Mouse (Mus musculus) brown adipose tissue, adult 24 weeks (tissue): ENCODE results near the gene Por. TPM values are rescaled to one million over a fixed set of nuclear protein-coding genes. Genes with fewer than 3 reads are reported as not detected.

Experiments used
- H3K27ac ChIP-seq: fragments of 200-500 bp; replicated peaks from 2 replicates; pipeline ENCODE4 v1.5.1; 2012; ENCODE audit warnings: low read depth, mild to moderate bottlenecking, low read length
- H3K4me1 ChIP-seq: fragments of 200-500 bp; 2 replicates; pipeline ENCODE4 v1.6.1; 2012; ENCODE audit warnings: low read length, mixed read lengths; ENCODE audit not compliant: control insufficient read depth, insufficient read depth, insufficient read length
- H3K4me3 ChIP-seq: fragments of 200-500 bp; 2 replicates; pipeline ENCODE4 v1.5.1; 2012; ENCODE audit warnings: low read depth, mild to moderate bottlenecking, low read length, moderate library complexity; ENCODE audit not compliant: insufficient read depth
- polyA plus RNA-seq: library from polyadenylated mRNA; stranded (reverse); fragments of >200 nt; gene quantifications from 2 replicates; pipeline ENCODE4 v1.2.4, GENCODE M21; 2012; ENCODE audit not compliant: missing spikeins, insufficient read depth, insufficient read length

The Por gene
- 138 and 156 TPM in 2 replicates for polyA plus RNA-seq

GRCm38 (mm10) chr5:135669741-135670275 is at the start of gene Por:
TSS of gene Por (plus strand) at chr5:135670033.
- Histone ChIP-seq H3K4me3 (no peak within 1 kb of the TSS), H3K4me1 (peaks cover 6% of the 10 kb centered on the region), H3K27ac (no peak within 1 kb of the TSS)

- no peak overlapping the region for H3K4me3 ChIP-seq
- H3K4me1 ChIP-seq, result no peaks in the 10 kb centered on the region
- H3K27ac ChIP-seq, result no peak overlapping the region
Observed at GRCm38 (mm10) chr5:135620526-135620925, 49.3 kb upstream of the Por start.

- no peaks in the 10 kb centered on the region for H3K4me1 ChIP-seq
- no peak overlapping the region for H3K4me3 ChIP-seq
- no peak overlapping the region for H3K27ac ChIP-seq
Observed at GRCm38 (mm10) chr5:135621725-135622124, 48.1 kb upstream of the Por start.

DNA sequence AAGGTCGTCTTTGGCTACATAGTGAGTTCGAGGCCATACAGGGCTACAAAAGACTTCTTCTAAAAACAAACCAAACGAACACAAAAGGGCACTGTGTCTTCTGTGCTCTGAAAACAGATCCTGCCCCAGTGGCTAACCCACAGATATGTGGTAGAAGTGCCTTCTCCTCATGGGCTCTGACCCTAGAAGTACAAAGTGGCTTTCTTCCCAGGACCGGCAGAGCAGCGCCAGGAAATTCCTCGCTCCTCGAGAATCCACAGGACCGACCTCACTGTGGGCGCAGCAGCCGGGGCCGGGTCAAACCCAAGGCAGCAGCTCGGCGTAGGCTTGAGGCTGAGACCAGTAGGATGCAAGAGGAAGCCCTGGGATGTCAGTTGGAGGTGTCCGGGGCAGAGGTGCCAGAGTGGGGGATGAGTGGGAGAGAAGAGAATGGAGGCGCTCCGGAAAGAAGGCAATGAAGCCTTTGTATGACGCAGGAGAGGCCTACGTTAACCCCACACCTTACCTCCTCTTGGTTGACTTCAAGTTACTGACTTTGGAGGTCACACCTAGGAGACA is 46.7 kb upstream of the Por start:
- Histone ChIP-seq H3K4me1 (no peaks in the 10 kb centered on the region), H3K27ac (no peak overlapping the region), H3K4me3 (no peak overlapping the region)

DNA sequence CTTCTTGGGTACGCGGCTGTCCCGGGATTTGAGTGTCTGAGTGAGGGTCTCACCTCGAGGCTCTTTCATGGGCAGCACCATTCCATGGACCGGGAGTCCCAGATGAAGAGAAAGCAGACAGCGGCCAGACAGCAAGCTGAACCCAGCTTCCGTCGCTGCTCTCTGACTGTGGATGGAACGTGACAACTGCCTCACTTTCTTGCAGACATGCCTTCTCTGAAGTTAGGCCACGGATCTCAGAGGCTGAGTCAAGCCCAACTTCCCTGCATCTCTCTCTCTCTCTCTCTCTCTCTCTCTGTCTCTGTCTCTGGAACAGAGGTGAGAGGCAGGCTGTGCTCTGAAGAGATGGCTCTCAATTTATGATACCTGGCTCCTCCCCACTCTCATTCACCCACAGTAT is 40.9 kb upstream of the Por start:
- Histone ChIP-seq H3K4me3 (no peak overlapping the region), H3K27ac (peak overlapping the region; percentile 10; the same call in 1 of the 2 replicates), H3K4me1 (no peaks in the 10 kb centered on the region)

- Histone ChIP-seq H3K4me1 (no peaks in the 10 kb centered on the region), H3K4me3 (no peak overlapping the region), H3K27ac (no peak overlapping the region)
Observed at GRCm38 (mm10) chr5:135629401-135629800, 40.4 kb upstream of the Por start.

DNA sequence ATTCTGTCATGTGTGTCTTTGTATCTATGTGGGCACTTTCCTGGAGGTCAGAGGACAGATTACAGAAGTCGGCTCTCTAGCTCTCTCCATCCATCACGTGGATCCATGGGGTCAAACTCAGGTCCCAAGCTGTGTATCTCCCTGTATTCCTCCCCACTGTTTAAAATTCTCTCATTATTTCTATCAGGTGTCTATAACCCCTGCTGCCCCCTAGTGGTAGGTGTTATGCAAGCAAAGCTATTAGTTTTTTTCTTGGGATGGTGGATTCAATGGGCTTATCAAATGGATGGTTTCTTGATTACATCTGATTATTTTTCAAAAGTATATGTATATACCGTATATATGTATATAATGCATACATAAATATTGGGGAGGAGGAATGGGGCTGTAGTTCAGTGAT is 39.2 kb upstream of the Por start:
- no peak overlapping the region for H3K27ac ChIP-seq
- no peak overlapping the region for H3K4me3 ChIP-seq
- H3K4me1 ChIP-seq, result no peaks in the 10 kb centered on the region

DNA sequence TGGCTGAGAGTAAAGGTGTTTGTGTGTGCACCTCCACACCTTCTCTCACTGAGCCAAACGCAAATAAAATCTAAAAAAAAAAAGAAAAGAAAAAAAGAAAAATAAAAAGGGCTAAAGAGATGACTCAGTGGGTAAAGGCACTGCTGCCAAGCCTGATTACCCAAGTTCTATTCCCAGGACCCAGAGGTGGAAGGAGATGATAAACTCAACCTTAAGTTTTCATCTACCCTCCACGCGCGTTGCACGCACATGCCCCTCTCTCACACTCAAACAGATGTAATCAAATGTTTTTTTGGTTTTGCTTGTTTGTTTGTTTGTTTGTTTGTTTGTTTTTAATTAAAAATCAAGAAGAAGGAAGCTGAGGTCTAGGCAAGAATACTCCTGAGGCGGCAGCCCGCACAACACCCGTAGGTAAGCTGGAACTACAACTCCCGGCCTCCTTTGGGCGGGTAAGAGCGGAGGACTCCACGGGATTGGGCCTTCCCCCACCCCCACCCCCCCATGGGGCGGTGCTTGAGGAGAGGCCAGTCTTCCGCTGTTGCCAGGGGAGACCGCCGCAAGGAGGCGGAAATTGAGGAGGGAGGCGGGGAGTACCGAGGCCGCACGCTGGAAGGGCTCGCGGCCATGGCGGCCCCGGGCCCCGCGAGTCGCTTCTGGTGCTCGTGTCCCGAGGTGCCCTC is 37.6 kb upstream of the Por start, which contains the start of gene Rhbdd2:
Rhbdd2 (plus strand) TSS at position 502 of the 680 bp plus-strand sequence.
- no peaks in the 10 kb centered on the region for H3K4me1 ChIP-seq
- H3K27ac ChIP-seq, result peak within 1 kb of the TSS; percentile 74
- H3K4me3 ChIP-seq, result peak within 1 kb of the TSS; percentile 87

- peak overlapping the region; percentile 87 for H3K4me3 ChIP-seq
Observed at GRCm38 (mm10) chr5:135632797-135633144, 37.1 kb upstream of the Por start.

GRCm38 (mm10) chr5:135639760-135640458 is 29.9 kb upstream of the Por start:
- H3K27ac ChIP-seq, result peak overlapping the region; percentile 28

More at GRCm38 (mm10) chr5:135632797-135633144, 37.1 kb upstream of the Por start:
- Histone ChIP-seq H3K27ac (peak overlapping the region; percentile 32), H3K4me1 (no peaks in the 10 kb centered on the region)

GRCm38 (mm10) chr5:135640459-135640789 is 29.4 kb upstream of the Por start:
- no peak overlapping the region for H3K4me3 ChIP-seq
- no peak overlapping the region for H3K27ac ChIP-seq
- peaks cover 6% of the 10 kb centered on the region for H3K4me1 ChIP-seq

More at GRCm38 (mm10) chr5:135639760-135640458, 29.9 kb upstream of the Por start:
- peaks cover 6% of the 10 kb centered on the region for H3K4me1 ChIP-seq
- H3K4me3 ChIP-seq, result no peak overlapping the region

GRCm38 (mm10) chr5:135641028-135641427 is 28.8 kb upstream of the Por start:
- H3K27ac ChIP-seq, result no peak overlapping the region

GRCm38 (mm10) chr5:135642686-135643551 is 26.9 kb upstream of the Por start:
- Histone ChIP-seq H3K4me3 (no peak overlapping the region), H3K4me1 (peaks cover 8% of the 10 kb centered on the region), H3K27ac (peak overlapping the region; percentile 49; the same call in 1 of the 2 replicates)

More at GRCm38 (mm10) chr5:135641028-135641427, 28.8 kb upstream of the Por start:
- Histone ChIP-seq H3K4me3 (no peak overlapping the region), H3K4me1 (peaks cover 8% of the 10 kb centered on the region)

DNA sequence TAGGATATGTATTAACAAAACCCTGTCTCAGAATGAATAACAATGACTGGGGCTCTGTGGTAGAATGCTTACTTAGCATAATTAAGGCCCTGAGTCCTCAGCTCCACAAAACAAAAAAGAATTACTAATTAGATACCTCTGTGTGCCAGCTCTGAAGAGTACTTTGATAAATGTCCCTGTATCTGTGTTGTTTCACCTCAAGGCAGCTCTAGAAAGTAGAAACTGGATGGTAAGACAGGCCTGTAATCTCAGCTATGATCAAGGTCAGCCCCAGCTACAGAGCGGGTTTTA is 26.3 kb upstream of the Por start:
- Histone ChIP-seq H3K4me3 (no peak overlapping the region), H3K4me1 (peaks cover 8% of the 10 kb centered on the region), H3K27ac (peak overlapping the region; percentile 49)

DNA sequence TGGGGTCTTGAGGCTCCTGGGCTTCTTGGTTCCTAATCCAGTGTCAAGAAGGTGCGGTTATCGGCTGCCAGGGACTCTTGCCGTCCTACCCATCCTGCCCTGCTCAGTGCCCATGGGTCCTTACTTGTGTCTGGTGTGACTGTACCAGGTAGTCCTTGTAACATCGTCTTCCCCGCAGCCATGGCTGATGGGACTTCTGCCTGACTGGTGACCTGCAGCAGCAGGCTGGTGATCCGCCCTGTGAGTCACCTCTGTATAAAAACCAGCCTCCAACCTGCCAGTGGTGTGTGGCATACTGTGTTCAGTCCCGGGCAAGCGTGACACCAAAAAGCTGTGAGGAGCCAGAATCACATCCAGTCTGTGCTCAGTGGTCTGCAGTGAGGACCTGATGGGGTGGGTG is 26.0 kb upstream of the Por start:
- H3K4me3 ChIP-seq, result no peak overlapping the region
- no peak overlapping the region; the same call in 1 of the 2 replicates for H3K27ac ChIP-seq

More for the DNA sequence above, 26.0 kb upstream of the Por start:
- H3K4me1 ChIP-seq, result peaks cover 8% of the 10 kb centered on the region
